Mouse (Mus musculus): ENCODE data around the gene Scn1a. TPM values are rescaled to one million over a fixed set of nuclear protein-coding genes. Genes with fewer than 3 reads are reported as not detected.
A peak's percentile ranks its signal among the peaks of the same experiment; 100 is the strongest.

Scn1a gene
- polyA plus RNA-seq, 1 experiment from 2014 or later = 0.18 TPM

- 75% methylated on average over 6 of the region's 6 CpGs for WGBS
- Histone ChIP-seq H3K36me3 (ENCODE audit: control insufficient read depth, insufficient read depth, low read length) (no peaks in the 10 kb centered on the region), H3K4me2 (ENCODE audit: low read depth, low read length) (no peak overlapping the region)
These were observed 104.2 kb downstream of the Scn1a start for GRCm38 (mm10) chr2:66336396-66336795.

GRCm38 (mm10) chr2:66272551-66272950 is 168.1 kb downstream of the Scn1a start:
- H3K36me3 ChIP-seq (ENCODE audit: control insufficient read depth, insufficient read depth, low read length) = no peaks in the 10 kb centered on the region
- 76% methylated on average over 3 of the region's 3 CpGs for WGBS
- H3K4me2 ChIP-seq (ENCODE audit: low read depth, low read length) = no peak overlapping the region
- no peaks in the 10 kb centered on the region for H3K27me3 ChIP-seq (replicated peaks; ENCODE audit: control insufficient read depth, insufficient read depth, low read length)
- ATAC-seq = no peak
- H3K9me3 ChIP-seq (ENCODE audit: control insufficient read depth, low read length) = no peaks in the 10 kb centered on the region
- no peak overlapping the region for H3K27ac ChIP-seq (ENCODE audit: low read length)
- H3K9ac ChIP-seq (ENCODE audit: low read depth, low read length) = no peak overlapping the region
- H3K4me3 ChIP-seq (ENCODE audit: low read length) = no peak overlapping the region
- H3K4me1 ChIP-seq (ENCODE audit: control insufficient read depth, insufficient read depth, low read length) = no peaks in the 10 kb centered on the region

More at GRCm38 (mm10) chr2:66336396-66336795, 104.2 kb downstream of the Scn1a start:
- Histone ChIP-seq H3K27ac (ENCODE audit: low read length) (no peak overlapping the region), H3K27me3 (replicated peaks; ENCODE audit: control insufficient read depth, insufficient read depth, low read length) (no peaks in the 10 kb centered on the region), H3K4me3 (ENCODE audit: low read length) (no peak overlapping the region), H3K9ac (ENCODE audit: low read depth, low read length) (no peak overlapping the region), H3K4me1 (ENCODE audit: control insufficient read depth, insufficient read depth, low read length) (no peaks in the 10 kb centered on the region), H3K9me3 (ENCODE audit: control insufficient read depth, low read length) (no peaks in the 10 kb centered on the region)
- ATAC-seq = no peak

GRCm38 (mm10) chr2:66256220-66257131 is 184.2 kb downstream of the Scn1a start, which contains the start of gene Ttc21b:
Ttc21b (minus strand) TSS chr2:66256617.
- Histone ChIP-seq H3K27ac (ENCODE audit: low read length) (peak within 1 kb of the TSS; percentile 57; the same call in 1 of the 2 replicates), H3K4me2 (ENCODE audit: low read depth, low read length) (peak within 1 kb of the TSS; percentile 61), H3K36me3 (ENCODE audit: control insufficient read depth, insufficient read depth, low read length) (no peaks in the 10 kb centered on the region), H3K4me3 (ENCODE audit: low read length) (peak within 1 kb of the TSS; percentile 92), H3K9me3 (ENCODE audit: control insufficient read depth, low read length) (no peaks in the 10 kb centered on the region), H3K9ac (ENCODE audit: low read depth, low read length) (peak within 1 kb of the TSS; percentile 80), H3K4me1 (ENCODE audit: control insufficient read depth, insufficient read depth, low read length) (peaks cover 13% of the 10 kb centered on the region), H3K27me3 (replicated peaks; ENCODE audit: control insufficient read depth, insufficient read depth, low read length) (no peaks in the 10 kb centered on the region)
- under 1% methylated on average over 56 of the region's 56 CpGs for WGBS
- ATAC-seq = peak; percentile 100

GRCm38 (mm10) chr2:66244013-66244412 is 196.6 kb downstream of the Scn1a start:
- no peak overlapping the region for H3K27ac ChIP-seq (ENCODE audit: low read length)
- H3K4me1 ChIP-seq (ENCODE audit: control insufficient read depth, insufficient read depth, low read length) = no peaks in the 10 kb centered on the region
- 71% methylated on average over 1 of the region's 1 CpGs for WGBS
- no peaks in the 10 kb centered on the region for H3K9me3 ChIP-seq (ENCODE audit: control insufficient read depth, low read length)
- ATAC-seq = no peak
- no peaks in the 10 kb centered on the region for H3K36me3 ChIP-seq (ENCODE audit: control insufficient read depth, insufficient read depth, low read length)
- H3K9ac ChIP-seq (ENCODE audit: low read depth, low read length) = no peak overlapping the region
- H3K27me3 ChIP-seq (replicated peaks; ENCODE audit: control insufficient read depth, insufficient read depth, low read length) = no peaks in the 10 kb centered on the region
- no peak overlapping the region for H3K4me2 ChIP-seq (ENCODE audit: low read depth, low read length)
- H3K4me3 ChIP-seq (ENCODE audit: low read length) = no peak overlapping the region

- Histone ChIP-seq H3K9me3 (ENCODE audit: control insufficient read depth, low read length) (no peaks in the 10 kb centered on the region), H3K4me3 (ENCODE audit: low read length) (no peak overlapping the region), H3K4me1 (ENCODE audit: control insufficient read depth, insufficient read depth, low read length) (no peaks in the 10 kb centered on the region), H3K27ac (ENCODE audit: low read length) (no peak overlapping the region), H3K4me2 (ENCODE audit: low read depth, low read length) (no peak overlapping the region), H3K9ac (ENCODE audit: low read depth, low read length) (no peak overlapping the region), H3K27me3 (replicated peaks; ENCODE audit: control insufficient read depth, insufficient read depth, low read length) (no peaks in the 10 kb centered on the region), H3K36me3 (ENCODE audit: control insufficient read depth, insufficient read depth, low read length) (no peaks in the 10 kb centered on the region)
- WGBS = 86% methylated on average over 1 of the region's 1 CpGs
- no peak for ATAC-seq
These were observed 200.3 kb downstream of the Scn1a start for GRCm38 (mm10) chr2:66240334-66240733.

- 92% methylated on average over 5 of the region's 5 CpGs for WGBS
- Histone ChIP-seq H3K4me3 (ENCODE audit: low read length) (no peak overlapping the region), H3K27me3 (replicated peaks; ENCODE audit: control insufficient read depth, insufficient read depth, low read length) (no peaks in the 10 kb centered on the region), H3K27ac (ENCODE audit: low read length) (no peak overlapping the region), H3K36me3 (ENCODE audit: control insufficient read depth, insufficient read depth, low read length) (no peaks in the 10 kb centered on the region), H3K9ac (ENCODE audit: low read depth, low read length) (no peak overlapping the region), H3K9me3 (ENCODE audit: control insufficient read depth, low read length) (no peaks in the 10 kb centered on the region), H3K4me2 (ENCODE audit: low read depth, low read length) (no peak overlapping the region), H3K4me1 (ENCODE audit: control insufficient read depth, insufficient read depth, low read length) (no peaks in the 10 kb centered on the region)
- ATAC-seq = no peak
These were observed 201.8 kb downstream of the Scn1a start for GRCm38 (mm10) chr2:66238886-66239285.

- Histone ChIP-seq H3K27ac (ENCODE audit: low read length) (no peak overlapping the region), H3K4me2 (ENCODE audit: low read depth, low read length) (no peak overlapping the region), H3K36me3 (ENCODE audit: control insufficient read depth, insufficient read depth, low read length) (no peaks in the 10 kb centered on the region), H3K9me3 (ENCODE audit: control insufficient read depth, low read length) (no peaks in the 10 kb centered on the region), H3K4me3 (ENCODE audit: low read length) (no peak overlapping the region), H3K4me1 (ENCODE audit: control insufficient read depth, insufficient read depth, low read length) (no peaks in the 10 kb centered on the region), H3K27me3 (replicated peaks; ENCODE audit: control insufficient read depth, insufficient read depth, low read length) (no peaks in the 10 kb centered on the region), H3K9ac (ENCODE audit: low read depth, low read length) (no peak overlapping the region)
- 84% methylated on average over 7 of the region's 7 CpGs for WGBS
- no peak for ATAC-seq
These were observed 219.7 kb downstream of the Scn1a start for GRCm38 (mm10) chr2:66220954-66221353.

Other genes starting within 250 kb of the Scn1a start
- 8.5 and 9.4 TPM in 2 replicates for gene Ttc21b, start 184.2 kb downstream of the Scn1a start, polyA plus RNA-seq (2015; fragmentation: Nextera tagmentation; extraction: Ambion mirVana)
- 0.91 and 0.95 TPM in 2 replicates for gene Scn9a, start 194.1 kb upstream of the Scn1a start, polyA plus RNA-seq (2015; fragmentation: Nextera tagmentation; extraction: Ambion mirVana)